Mouse (Mus musculus): ENCODE data around the gene Phactr1. TPM values are rescaled to one million over a fixed set of nuclear protein-coding genes. Genes with fewer than 3 reads are reported as not detected.

Phactr1 gene
- polyA plus RNA-seq, 1 experiment: 46.9 TPM

DNA sequence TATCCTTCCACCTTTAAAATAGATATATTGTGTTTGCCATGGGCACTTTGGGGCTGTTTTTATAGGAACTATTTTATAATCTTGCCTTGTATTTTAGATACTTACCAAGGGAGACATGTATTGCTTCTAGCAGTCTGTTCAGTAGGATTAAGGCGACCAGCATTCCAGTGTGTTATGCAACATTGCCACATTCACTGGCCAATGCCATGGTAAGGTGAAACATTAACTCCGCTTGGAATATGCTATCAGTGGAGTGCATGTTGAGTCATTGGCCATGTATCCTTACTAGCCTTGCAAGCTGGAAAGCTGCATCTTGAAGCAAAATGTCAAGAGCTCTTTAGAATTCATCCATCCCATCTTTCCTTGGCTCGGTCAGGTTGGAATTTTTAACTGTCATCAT is 43.6 kb downstream of the Phactr1 start:
- WGBS: 87% methylated on average over 3 of the region's 3 CpGs
- H3K4me1 ChIP-seq (ENCODE audit: control insufficient read depth, insufficient read depth, low read length): peaks cover 6% of the 10 kb centered on the region
- H3K27ac ChIP-seq (ENCODE audit: insufficient read depth, low read length): no peak overlapping the region
- H3K27me3 ChIP-seq (ENCODE audit: control insufficient read depth, insufficient read depth, low read length): no peaks in the 10 kb centered on the region
- TF ChIP-seq CTCF (IDR thresholded peaks at IDR 0.05; ENCODE audit: borderline replicate concordance, insufficient read depth, low read depth, low read length) (no peak), POLR2A (IDR thresholded peaks at IDR 0.05; ENCODE audit: borderline replicate concordance, insufficient read depth, low read length) (no peak)
- no peak for DNase-seq
- no peak overlapping the region for H3K4me3 ChIP-seq (replicated peaks; ENCODE audit: insufficient read depth, low read depth, low read length)

DNA sequence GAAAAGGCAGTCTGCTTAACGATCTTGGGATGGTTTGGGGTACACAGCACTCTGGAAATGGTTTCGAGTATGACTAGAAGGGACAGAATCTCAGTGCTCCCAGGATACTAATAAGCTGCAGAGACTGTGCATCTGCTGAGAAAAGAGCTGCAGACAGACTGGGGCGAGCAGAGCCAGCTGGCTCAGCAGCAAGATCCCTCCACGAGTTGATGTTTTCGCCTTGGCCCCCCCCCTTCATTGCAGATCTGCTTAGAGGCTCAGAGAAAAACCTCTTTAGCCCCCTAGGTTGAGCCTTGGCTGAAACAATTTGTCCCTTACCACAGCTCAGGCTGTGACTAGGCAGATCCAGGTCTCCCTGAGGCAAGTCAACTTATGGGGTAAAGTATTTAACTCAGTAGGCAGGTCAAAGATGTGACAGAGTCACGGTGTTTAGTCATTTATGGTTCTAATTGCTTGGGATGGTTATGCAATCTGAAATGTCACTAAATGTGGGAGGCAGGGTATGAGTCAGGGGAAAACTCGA is 45.3 kb downstream of the Phactr1 start:
- TF ChIP-seq POLR2A (IDR thresholded peaks at IDR 0.05; ENCODE audit: borderline replicate concordance, insufficient read depth, low read length): no peak
- no peaks in the 10 kb centered on the region for H3K27me3 ChIP-seq (ENCODE audit: control insufficient read depth, insufficient read depth, low read length)
- no peak overlapping the region for H3K4me3 ChIP-seq (replicated peaks; ENCODE audit: insufficient read depth, low read depth, low read length)
- WGBS: 17% methylated on average over 7 of the region's 7 CpGs
- no peak overlapping the region for H3K27ac ChIP-seq (ENCODE audit: insufficient read depth, low read length)
- peaks cover 6% of the 10 kb centered on the region for H3K4me1 ChIP-seq (ENCODE audit: control insufficient read depth, insufficient read depth, low read length)
- peak; percentile 23 to 52 for DNase-seq

DNA sequence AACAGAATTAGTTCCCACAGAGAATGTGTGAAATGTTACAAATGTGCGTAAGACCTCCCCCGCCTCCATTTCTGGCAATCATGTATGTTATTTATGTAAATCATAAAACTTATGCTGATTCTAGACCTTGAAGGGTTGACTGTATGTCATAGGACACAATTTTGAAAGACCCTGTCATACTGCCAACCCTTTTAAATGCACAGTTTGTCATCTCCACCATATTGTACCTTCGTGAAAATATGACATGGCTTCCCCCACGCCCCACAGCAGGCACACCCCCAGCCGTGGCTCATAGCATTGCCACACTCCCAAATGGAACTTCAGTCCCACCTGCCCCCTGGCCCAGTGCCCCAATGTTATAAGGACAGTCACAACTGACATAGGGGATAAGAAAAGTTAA is 57.1 kb downstream of the Phactr1 start:
- 66% methylated on average over 5 of the region's 5 CpGs for WGBS
- Histone ChIP-seq H3K4me3 (replicated peaks; ENCODE audit: insufficient read depth, low read depth, low read length) (no peak overlapping the region), H3K27ac (ENCODE audit: insufficient read depth, low read length) (no peak overlapping the region), H3K4me1 (ENCODE audit: control insufficient read depth, insufficient read depth, low read length) (no peaks in the 10 kb centered on the region), H3K27me3 (ENCODE audit: control insufficient read depth, insufficient read depth, low read length) (no peaks in the 10 kb centered on the region)
- TF ChIP-seq POLR2A (IDR thresholded peaks at IDR 0.05; ENCODE audit: borderline replicate concordance, insufficient read depth, low read length) (no peak), CTCF (IDR thresholded peaks at IDR 0.05; ENCODE audit: borderline replicate concordance, insufficient read depth, low read depth, low read length) (no peak)
- DNase-seq: no peak

DNA sequence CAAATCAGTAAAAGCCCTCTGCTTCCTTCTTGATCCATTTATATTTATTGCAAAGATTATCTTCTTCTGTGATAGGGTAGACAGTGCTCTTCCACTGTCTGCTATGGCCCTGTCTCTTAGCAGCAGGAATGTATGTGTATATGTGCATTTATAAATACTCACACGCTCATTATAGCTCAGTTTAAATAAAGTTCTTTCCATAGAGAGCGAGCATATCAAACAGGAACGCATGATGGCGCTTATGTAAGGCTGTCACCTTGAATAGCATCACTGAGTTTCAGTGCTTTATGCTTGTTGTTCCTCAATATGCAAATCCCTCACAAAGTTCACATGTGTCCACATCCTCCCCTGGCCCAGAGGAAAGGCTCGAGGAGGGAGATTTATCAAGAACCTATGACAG is 57.7 kb downstream of the Phactr1 start:
- no peak for DNase-seq
- H3K4me3 ChIP-seq (replicated peaks; ENCODE audit: insufficient read depth, low read depth, low read length): no peak overlapping the region
- H3K4me1 ChIP-seq (ENCODE audit: control insufficient read depth, insufficient read depth, low read length): no peaks in the 10 kb centered on the region
- WGBS: 85% methylated on average over 5 of the region's 5 CpGs
- H3K27me3 ChIP-seq (ENCODE audit: control insufficient read depth, insufficient read depth, low read length): no peaks in the 10 kb centered on the region
- H3K27ac ChIP-seq (ENCODE audit: insufficient read depth, low read length): no peak overlapping the region
- TF ChIP-seq CTCF (IDR thresholded peaks at IDR 0.05; ENCODE audit: borderline replicate concordance, insufficient read depth, low read depth, low read length) (no peak), POLR2A (IDR thresholded peaks at IDR 0.05; ENCODE audit: borderline replicate concordance, insufficient read depth, low read length) (no peak)

DNA sequence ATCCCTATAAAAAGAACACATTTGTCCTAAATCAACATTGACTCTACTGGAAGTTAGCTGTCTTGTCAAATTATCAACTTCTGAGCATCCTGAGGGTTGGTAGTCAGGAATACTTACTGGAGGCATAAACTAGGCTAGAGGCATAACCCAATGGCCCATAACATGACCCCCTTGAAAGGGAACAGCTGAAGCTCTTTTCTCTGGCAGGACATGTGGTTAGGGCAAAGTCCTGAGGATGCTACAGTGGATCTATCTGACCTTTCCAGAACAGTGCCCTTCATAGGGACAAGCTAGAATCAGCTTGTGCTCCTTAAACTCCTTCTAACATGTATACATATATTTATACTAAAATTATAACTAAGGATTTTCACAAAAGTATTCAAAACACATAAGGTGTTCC is 61.8 kb downstream of the Phactr1 start:
- no peaks in the 10 kb centered on the region for H3K27me3 ChIP-seq (ENCODE audit: control insufficient read depth, insufficient read depth, low read length)
- TF ChIP-seq CTCF (IDR thresholded peaks at IDR 0.05; ENCODE audit: borderline replicate concordance, insufficient read depth, low read depth, low read length) (no peak), POLR2A (IDR thresholded peaks at IDR 0.05; ENCODE audit: borderline replicate concordance, insufficient read depth, low read length) (no peak)

DNA sequence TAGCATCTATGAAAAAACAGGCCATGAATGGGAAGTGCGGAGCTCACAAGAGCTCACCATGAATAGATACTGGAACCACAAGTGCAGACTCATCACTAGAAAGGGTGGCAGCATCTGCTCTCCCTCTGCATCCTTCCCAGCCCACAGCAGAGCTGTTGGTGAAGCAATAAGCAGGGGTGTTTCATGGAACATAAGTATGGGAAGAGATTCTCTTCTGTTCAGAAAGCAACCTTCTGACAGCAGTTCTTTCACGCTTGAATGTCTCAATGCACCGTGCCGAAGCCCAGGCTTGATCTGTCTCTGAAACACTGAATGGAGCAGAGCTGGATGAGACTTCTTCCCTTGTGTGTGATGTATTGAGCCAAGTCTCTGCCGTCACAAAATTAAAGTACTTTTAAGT is 64.0 kb downstream of the Phactr1 start:
- Histone ChIP-seq H3K27me3 (ENCODE audit: control insufficient read depth, insufficient read depth, low read length) (no peaks in the 10 kb centered on the region), H3K27ac (ENCODE audit: insufficient read depth, low read length) (no peak overlapping the region), H3K4me1 (ENCODE audit: control insufficient read depth, insufficient read depth, low read length) (no peaks in the 10 kb centered on the region), H3K4me3 (replicated peaks; ENCODE audit: insufficient read depth, low read depth, low read length) (no peak overlapping the region)
- no peak for DNase-seq
- TF ChIP-seq CTCF (IDR thresholded peaks at IDR 0.05; ENCODE audit: borderline replicate concordance, insufficient read depth, low read depth, low read length) (no peak), POLR2A (IDR thresholded peaks at IDR 0.05; ENCODE audit: borderline replicate concordance, insufficient read depth, low read length) (no peak)
- 56% methylated on average over 5 of the region's 5 CpGs for WGBS

More for the DNA sequence above, 61.8 kb downstream of the Phactr1 start:
- no peak overlapping the region for H3K27ac ChIP-seq (ENCODE audit: insufficient read depth, low read length)
- DNase-seq: no peak
- no peak overlapping the region for H3K4me3 ChIP-seq (replicated peaks; ENCODE audit: insufficient read depth, low read depth, low read length)
- no peaks in the 10 kb centered on the region for H3K4me1 ChIP-seq (ENCODE audit: control insufficient read depth, insufficient read depth, low read length)

DNA sequence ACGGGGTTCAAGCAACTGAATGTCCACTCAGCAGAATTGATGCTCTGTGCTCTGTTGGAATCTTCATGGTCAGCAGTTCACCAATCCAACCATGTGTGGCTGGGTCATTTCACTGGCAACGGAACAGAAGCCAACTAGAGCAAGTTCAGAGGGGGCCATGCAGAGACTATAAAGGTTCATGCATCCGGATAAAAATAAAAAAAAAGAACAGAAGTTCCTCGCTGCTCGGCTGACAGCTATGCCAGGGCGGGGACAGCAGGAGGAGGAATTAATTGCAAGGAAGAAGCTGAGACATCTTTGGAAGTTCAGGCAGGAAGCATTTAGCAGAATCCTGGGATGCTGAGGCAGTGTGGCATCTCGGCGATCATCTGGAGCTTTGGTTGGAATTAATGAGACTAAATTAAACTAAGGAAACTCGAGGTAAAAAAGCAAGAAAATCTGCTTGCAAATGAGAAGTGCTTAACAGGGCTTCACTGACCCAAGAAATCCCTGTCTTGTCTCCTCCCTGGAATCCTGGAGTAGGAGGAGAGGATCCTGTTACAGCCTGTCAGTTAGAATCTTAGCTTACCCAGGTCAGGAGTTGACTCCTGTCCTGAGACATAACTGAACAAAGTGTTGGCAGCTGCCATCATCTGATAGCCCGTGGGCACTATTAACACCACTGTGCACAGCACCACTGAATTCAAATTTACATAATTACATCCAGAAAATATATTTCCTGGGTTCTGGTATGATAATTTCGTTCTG is 77.4 kb downstream of the Phactr1 start:
- peaks cover 8% of the 10 kb centered on the region for H3K4me1 ChIP-seq (ENCODE audit: control insufficient read depth, insufficient read depth, low read length)
- DNase-seq: no peak
- no peak overlapping the region for H3K27ac ChIP-seq (ENCODE audit: insufficient read depth, low read length)
- no peaks in the 10 kb centered on the region for H3K27me3 ChIP-seq (ENCODE audit: control insufficient read depth, insufficient read depth, low read length)
- TF ChIP-seq CTCF (IDR thresholded peaks at IDR 0.05; ENCODE audit: borderline replicate concordance, insufficient read depth, low read depth, low read length): no peak
- no peak for TF ChIP-seq POLR2A (IDR thresholded peaks at IDR 0.05; ENCODE audit: borderline replicate concordance, insufficient read depth, low read length)
- H3K4me3 ChIP-seq (replicated peaks; ENCODE audit: insufficient read depth, low read depth, low read length): no peak overlapping the region
- WGBS: 14% methylated on average over 11 of the region's 11 CpGs

DNA sequence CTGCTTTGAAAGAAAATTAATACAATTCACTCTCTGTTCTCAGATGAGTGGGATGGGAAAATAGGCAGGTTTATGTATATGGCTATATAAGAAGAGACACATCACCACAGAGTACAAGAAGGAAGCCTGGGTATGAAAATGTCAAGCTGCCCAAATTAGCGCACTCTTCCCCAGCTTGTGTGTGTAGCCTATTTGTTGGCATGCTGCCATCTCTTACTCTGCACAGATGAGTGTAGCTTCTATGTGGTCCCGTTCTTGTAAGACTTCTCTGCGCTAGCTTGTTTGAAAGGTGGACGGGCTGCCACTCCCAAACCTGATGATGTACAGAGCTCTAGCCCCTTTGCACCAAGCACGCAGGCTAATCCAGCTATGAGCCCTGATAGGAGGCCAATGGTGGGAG is 78.7 kb downstream of the Phactr1 start:
- no peak overlapping the region for H3K4me3 ChIP-seq (replicated peaks; ENCODE audit: insufficient read depth, low read depth, low read length)
- H3K27me3 ChIP-seq (ENCODE audit: control insufficient read depth, insufficient read depth, low read length): no peaks in the 10 kb centered on the region
- H3K4me1 ChIP-seq (ENCODE audit: control insufficient read depth, insufficient read depth, low read length): peaks cover 8% of the 10 kb centered on the region
- WGBS: 72% methylated on average over 5 of the region's 5 CpGs
- H3K27ac ChIP-seq (ENCODE audit: insufficient read depth, low read length): no peak overlapping the region
- TF ChIP-seq POLR2A (IDR thresholded peaks at IDR 0.05; ENCODE audit: borderline replicate concordance, insufficient read depth, low read length) (no peak), CTCF (IDR thresholded peaks at IDR 0.05; ENCODE audit: borderline replicate concordance, insufficient read depth, low read depth, low read length) (no peak)
- DNase-seq: peak in 1 of 2 experiments; percentile 12

Measured in cerebellum, adult 2 months (tissue).